Mouse (Mus musculus) stomach, postnatal 0 days (tissue): ENCODE data around the gene 1700061G19Rik. TPM values are rescaled to one million over a fixed set of nuclear protein-coding genes. Genes with fewer than 3 reads are reported as not detected.
A peak's percentile ranks its signal among the peaks of the same experiment; 100 is the strongest.

Experiments
- ATAC-seq: fragments of 200-750 bp; cut with Nextera tagmentation; 2 replicates; pipeline ENCODE4 v1.8.0; 2017; ENCODE audit not compliant: low FRiP score, low TSS enrichment
- DNase-seq: peaks from one replicate; pipeline ENCODE4 v3.0.0-alpha.2; 2016; ENCODE audit warnings: low spot score
- H3K27ac ChIP-seq: fragments of 300-500 bp; sonication (generic); replicated peaks from 2 replicates; pipeline ENCODE4 v1.5.1; 2014; ENCODE audit warnings: mild to moderate bottlenecking, control low read depth
- H3K27me3 ChIP-seq: fragments of 300-500 bp; sonication (generic); 2 replicates; pipeline ENCODE4 v1.6.1; 2014; ENCODE audit warnings: low read length; ENCODE audit not compliant: control insufficient read depth, insufficient read depth
- H3K36me3 ChIP-seq: fragments of 300-500 bp; sonication (generic); 2 replicates; pipeline ENCODE4 v1.6.1; 2014; ENCODE audit warnings: low read length, mixed read lengths; ENCODE audit not compliant: control insufficient read depth, insufficient read depth
- H3K4me1 ChIP-seq: fragments of 300-500 bp; sonication (generic); replicated peaks from 2 replicates; pipeline ENCODE4 v1.6.1; 2014; ENCODE audit warnings: antibody characterized with exemption; ENCODE audit not compliant: control insufficient read depth, insufficient read depth
- H3K4me2 ChIP-seq: fragments of 300-500 bp; sonication (generic); replicated peaks from 2 replicates; pipeline ENCODE4 v1.6.1; 2014; ENCODE audit warnings: low read depth, mild to moderate bottlenecking, control low read depth, moderate library complexity
- H3K4me3 ChIP-seq: fragments of 300-500 bp; sonication (generic); 2 replicates; pipeline ENCODE4 v1.5.1; 2014; ENCODE audit warnings: low read depth, low read length, control low read depth
- H3K9ac ChIP-seq: fragments of 300-500 bp; sonication (generic); 2 replicates; pipeline ENCODE4 v1.6.1; 2014; ENCODE audit warnings: mild to moderate bottlenecking, low read length, control low read depth, mixed read lengths
- H3K9me3 ChIP-seq: fragments of 300-500 bp; sonication (generic); 2 replicates; pipeline ENCODE4 v1.6.1; 2016; ENCODE audit warnings: low read length; ENCODE audit not compliant: control insufficient read depth
- CTCF ChIP-seq: IDR thresholded peaks from 2 replicates; pipeline ENCODE4 v1.5.1; 2016; ENCODE audit warnings: antibody characterized with exemption, low read depth, mild to moderate bottlenecking, moderate library complexity
- EP300 ChIP-seq: optimal IDR thresholded peaks from 2 replicates; pipeline ENCODE3; 2016; ENCODE audit warnings: antibody characterized with exemption
- WGBS: fragments of 180-500 bp; shearing (Covaris S2); extraction: QIAGEN DNeasy Blood & Tissue Kit; methylation state at CpG from one replicate; pipeline ENCODE4 v1.1.7; 2014; 5-methylcytosine and 5-hydroxymethylcytosine counted together
- polyA plus RNA-seq: library from polyadenylated mRNA; unstranded; fragments of >200 nt; fragmentation: Nextera tagmentation; extraction: Ambion mirVana; gene quantifications from 2 replicates; pipeline ENCODE4 v1.2.1, GENCODE M21; 2015

Gene 1700061G19Rik
- polyA plus RNA-seq, 1 experiment from 2014 or later: 1.4 TPM

DNA sequence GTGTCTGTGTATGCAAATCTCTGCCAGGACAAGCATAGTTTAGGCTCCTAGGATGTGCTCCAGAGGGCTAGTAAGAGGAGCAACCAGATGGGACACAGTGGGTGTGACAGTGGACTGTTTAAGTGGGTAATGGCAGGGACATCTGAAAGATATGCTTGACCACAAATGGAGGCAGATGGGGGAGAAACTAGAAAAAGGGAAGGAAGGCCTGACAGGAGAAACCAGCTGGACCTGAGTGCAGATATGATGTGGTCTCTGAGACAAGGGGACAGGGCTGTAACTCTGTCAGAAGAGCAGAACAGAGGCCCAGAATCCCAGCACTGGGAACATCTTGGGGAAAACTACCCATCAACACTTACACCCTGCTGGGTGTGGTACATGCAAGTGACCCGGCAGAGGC lies 54.3 kb downstream of the 1700061G19Rik start:
- Histone ChIP-seq H3K9ac (no peak overlapping the region), H3K27ac (no peak overlapping the region), H3K27me3 (no peaks in the 10 kb centered on the region), H3K36me3 (no peaks in the 10 kb centered on the region), H3K4me2 (no peak overlapping the region), H3K9me3 (no peaks in the 10 kb centered on the region), H3K4me1 (0 out of 2 replicates have a peak, but pooled peaks cover 2% of the 10 kb centered on the region), H3K4me3 (no peak overlapping the region)
- no peak for ATAC-seq
- no peak for DNase-seq
- TF ChIP-seq CTCF (no peak), EP300 (no peak)
- 87% methylated on average over 1 of the region's 1 CpGs for WGBS

DNA sequence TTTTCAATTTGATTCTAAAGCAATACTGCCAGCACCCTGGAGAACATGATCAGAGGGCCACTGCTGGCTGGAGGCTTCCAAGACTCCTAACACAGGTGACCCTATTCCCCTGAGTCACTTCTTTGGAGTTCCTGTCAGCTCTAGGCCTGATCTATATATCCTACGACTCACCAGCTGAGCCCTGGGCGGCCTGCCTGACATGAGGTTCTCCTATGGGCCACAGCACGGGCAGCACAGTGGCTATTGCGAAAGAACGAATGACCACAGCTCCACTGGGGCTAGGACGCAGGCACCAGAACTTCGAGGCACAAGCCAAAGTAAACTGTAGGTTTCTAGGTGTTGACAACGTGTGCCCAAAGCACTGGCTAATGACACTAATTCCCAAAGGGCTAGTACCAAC lies 54.7 kb downstream of the 1700061G19Rik start:
- no peaks in the 10 kb centered on the region for H3K27me3 ChIP-seq
- DNase-seq (no peak), ATAC-seq (no peak)
- no peak overlapping the region for H3K27ac ChIP-seq
- WGBS: 79% methylated on average over 8 of the region's 8 CpGs
- no peak for TF ChIP-seq EP300
- no peak for TF ChIP-seq CTCF
- H3K36me3 ChIP-seq: no peaks in the 10 kb centered on the region
- no peak overlapping the region for H3K9ac ChIP-seq
- H3K9me3 ChIP-seq: no peaks in the 10 kb centered on the region
- H3K4me3 ChIP-seq: no peak overlapping the region
- H3K4me2 ChIP-seq: no peak overlapping the region
- 0 out of 2 replicates have a peak, but pooled peaks cover 4% of the 10 kb centered on the region for H3K4me1 ChIP-seq

GRCm38 (mm10) chr17:56933395-56933794 lies 58.1 kb downstream of the 1700061G19Rik start:
- ATAC-seq (no peak), DNase-seq (no peak)
- H3K4me1 ChIP-seq: 0 out of 2 replicates have a peak, but pooled peaks cover 4% of the 10 kb centered on the region
- H3K27ac ChIP-seq: no peak overlapping the region
- TF ChIP-seq CTCF (no peak), EP300 (no peak)
- no peak overlapping the region for H3K4me3 ChIP-seq
- H3K9me3 ChIP-seq: no peaks in the 10 kb centered on the region
- no peaks in the 10 kb centered on the region for H3K36me3 ChIP-seq
- no peak overlapping the region for H3K9ac ChIP-seq
- 90% methylated on average over 2 of the region's 2 CpGs for WGBS
- H3K4me2 ChIP-seq: no peak overlapping the region
- no peaks in the 10 kb centered on the region for H3K27me3 ChIP-seq

- ATAC-seq (peak; percentile 77), DNase-seq (no peak)
- no peaks in the 10 kb centered on the region for H3K36me3 ChIP-seq
- H3K27me3 ChIP-seq: no peaks in the 10 kb centered on the region
- peak overlapping the region; percentile 82 for H3K4me3 ChIP-seq
- H3K4me2 ChIP-seq: peak overlapping the region; percentile 98
- H3K9me3 ChIP-seq: no peaks in the 10 kb centered on the region
- TF ChIP-seq CTCF (no peak), EP300 (no peak)
- 0 out of 2 replicates have a peak, but pooled peaks cover 4% of the 10 kb centered on the region for H3K4me1 ChIP-seq
- H3K27ac ChIP-seq: peak overlapping the region; percentile 87
- H3K9ac ChIP-seq: peak overlapping the region; percentile 89
- WGBS: 3% methylated on average over 26 of the region's 45 CpGs
Measured at GRCm38 (mm10) chr17:56934545-56935330, 59.5 kb downstream of the 1700061G19Rik start.

DNA sequence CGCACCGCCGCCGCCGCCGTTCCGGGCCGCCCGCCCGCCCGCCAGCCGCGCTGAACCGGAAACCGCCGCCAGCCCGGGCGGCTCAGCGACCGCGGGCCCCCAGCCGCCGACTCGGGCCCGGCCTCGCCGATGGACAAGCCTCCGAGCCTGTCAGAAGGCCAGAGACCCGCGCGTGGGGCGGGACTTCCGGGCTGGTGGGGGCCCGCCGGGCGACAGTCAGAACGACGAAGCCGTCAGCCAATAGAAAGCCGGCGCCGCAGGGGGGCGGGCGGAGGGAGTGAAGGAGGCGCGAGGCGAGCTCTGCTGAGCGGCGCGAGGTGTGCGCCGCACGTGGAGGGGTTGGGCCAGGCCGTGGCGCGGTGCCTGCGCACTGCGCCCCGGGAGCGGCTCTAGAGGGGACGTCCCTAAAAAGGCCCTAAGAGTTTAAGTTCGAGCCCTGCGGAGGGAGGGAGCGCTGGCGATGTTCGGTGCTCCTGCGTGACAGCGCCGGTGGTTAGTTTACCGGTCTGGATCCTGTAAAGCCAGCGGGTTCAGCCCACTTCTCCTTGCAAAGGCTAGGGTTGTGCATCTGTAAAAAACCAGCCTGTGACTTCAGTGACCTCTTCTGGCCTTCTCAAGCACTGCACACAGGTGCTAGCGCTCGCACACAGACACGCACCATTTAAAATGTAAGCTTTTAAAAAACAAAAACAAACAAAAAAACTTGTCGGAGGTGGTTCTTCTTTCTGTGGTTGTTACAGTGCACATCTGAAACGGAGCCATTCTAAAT lies 60.3 kb downstream of the 1700061G19Rik start, which contains the start of gene Mllt1:
Mllt1 (minus strand) TSS at position 53 of the 769 bp plus-strand sequence.
- DNase-seq (peak; percentile 99), ATAC-seq (peak; percentile 99)
- WGBS: 5% methylated on average over 52 of the region's 76 CpGs
- H3K4me3 ChIP-seq: peak within 1 kb of the TSS; percentile 82
- H3K27me3 ChIP-seq: no peaks in the 10 kb centered on the region
- peak within 1 kb of the TSS; percentile 89 for H3K9ac ChIP-seq
- H3K4me1 ChIP-seq: 0 out of 2 replicates have a peak, but pooled peaks cover 4% of the 10 kb centered on the region
- H3K36me3 ChIP-seq: no peaks in the 10 kb centered on the region
- peak within 1 kb of the TSS; percentile 87 for H3K27ac ChIP-seq
- TF ChIP-seq CTCF (peak; percentile 75), EP300 (no peak)
- H3K9me3 ChIP-seq: no peaks in the 10 kb centered on the region
- H3K4me2 ChIP-seq: peak within 1 kb of the TSS; percentile 98

DNA sequence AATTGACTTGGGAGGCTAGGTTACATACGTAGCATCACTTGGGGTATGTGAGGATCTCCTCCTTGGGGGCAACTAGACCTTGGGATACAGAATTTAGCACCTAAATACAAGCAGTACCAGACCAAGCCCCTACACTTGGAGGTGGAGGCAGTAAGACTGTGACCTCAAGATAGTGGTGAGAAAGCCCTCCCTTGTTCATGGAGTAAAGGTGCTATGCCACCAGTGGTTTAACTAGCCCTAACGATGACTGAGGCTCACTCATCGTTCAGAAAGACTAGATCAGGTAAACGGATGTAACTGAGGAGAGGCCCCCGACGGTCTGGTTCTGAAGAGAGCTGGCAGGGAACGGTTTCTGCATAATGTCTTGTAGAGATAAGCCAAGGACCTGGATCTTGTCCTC lies 61.5 kb downstream of the 1700061G19Rik start:
- Histone ChIP-seq H3K9me3 (no peaks in the 10 kb centered on the region), H3K36me3 (no peaks in the 10 kb centered on the region), H3K4me1 (0 out of 2 replicates have a peak, but pooled peaks cover 4% of the 10 kb centered on the region), H3K27ac (no peak overlapping the region), H3K27me3 (no peaks in the 10 kb centered on the region), H3K4me3 (no peak overlapping the region), H3K4me2 (no peak overlapping the region), H3K9ac (no peak overlapping the region)
- TF ChIP-seq CTCF: no peak
- TF ChIP-seq EP300: no peak
- WGBS: 91% methylated on average over 7 of the region's 7 CpGs
- DNase-seq (no peak), ATAC-seq (no peak)

Other genes with a start within 250 kb of the 1700061G19Rik start
- gene Lonp1, start 248.6 kb upstream of the 1700061G19Rik start, polyA plus RNA-seq: 25.8 and 27.5 TPM in 2 replicates
- gene Catsperd, start 247.3 kb upstream of the 1700061G19Rik start, polyA plus RNA-seq: 0.10 and 0.18 TPM in 2 replicates
- 34.5 and 35.4 TPM in 2 replicates for gene Ranbp3, start 202.2 kb upstream of the 1700061G19Rik start, polyA plus RNA-seq
- 584 and 595 TPM in 2 replicates for gene Ndufa11, start 157.7 kb upstream of the 1700061G19Rik start, polyA plus RNA-seq
- gene Vmac, start 157.5 kb upstream of the 1700061G19Rik start, polyA plus RNA-seq: 19.0 and 22.8 TPM in 2 replicates
- gene Nrtn, start 117.9 kb upstream of the 1700061G19Rik start, polyA plus RNA-seq: 32.4 and 37.9 TPM in 2 replicates
- 22.9 and 24.4 TPM in 2 replicates for gene Dus3l, start 110.7 kb upstream of the 1700061G19Rik start, polyA plus RNA-seq
- gene Prr22, start 105.2 kb upstream of the 1700061G19Rik start, polyA plus RNA-seq: 0.38 and 0.65 TPM in 2 replicates
- 3.2 and 3.3 TPM in 2 replicates for gene Rfx2, start 44.5 kb upstream of the 1700061G19Rik start, polyA plus RNA-seq
- gene Acsbg2, start 1.0 kb upstream of the 1700061G19Rik start, polyA plus RNA-seq: 0.04 TPM in 1 of 2 replicates, not detected in the other
- gene Mllt1, start 59.9 kb downstream of the 1700061G19Rik start, polyA plus RNA-seq: 13.7 and 15.3 TPM in 2 replicates
- gene Acer1, start 106.6 kb downstream of the 1700061G19Rik start, polyA plus RNA-seq: 13.5 and 15.8 TPM in 2 replicates
- 87.0 and 88.6 TPM in 2 replicates for gene Clpp, start 114.8 kb downstream of the 1700061G19Rik start, polyA plus RNA-seq
- 28.7 and 32.5 TPM in 2 replicates for gene Alkbh7, start 121.9 kb downstream of the 1700061G19Rik start, polyA plus RNA-seq
- not detected in 2 replicates for gene Pspn, start 124.5 kb downstream of the 1700061G19Rik start, polyA plus RNA-seq
- 36.9 and 37.3 TPM in 2 replicates for gene Gtf2f1, start 135.8 kb downstream of the 1700061G19Rik start, polyA plus RNA-seq
- gene Gm17949, start 136.0 kb downstream of the 1700061G19Rik start, polyA plus RNA-seq: 0.33 and 0.45 TPM in 2 replicates
- 16.9 and 18.2 TPM in 2 replicates for gene Khsrp, start 156.0 kb downstream of the 1700061G19Rik start, polyA plus RNA-seq
- not detected in 2 replicates for gene Slc25a41, start 166.2 kb downstream of the 1700061G19Rik start, polyA plus RNA-seq
- gene Crb3, start 183.6 kb downstream of the 1700061G19Rik start, polyA plus RNA-seq: 74.9 and 82.7 TPM in 2 replicates
- gene Slc25a23, start 184.4 kb downstream of the 1700061G19Rik start, polyA plus RNA-seq: 3.1 and 4.2 TPM in 2 replicates
- 2.4 and 2.8 TPM in 2 replicates for gene Dennd1c, start 203.0 kb downstream of the 1700061G19Rik start, polyA plus RNA-seq
- gene Tubb4a, start 212.3 kb downstream of the 1700061G19Rik start, polyA plus RNA-seq: 9.5 and 11.5 TPM in 2 replicates
- gene Tnfsf9, start 229.8 kb downstream of the 1700061G19Rik start, polyA plus RNA-seq: 2.3 and 3.5 TPM in 2 replicates